In the genomic region with DNA sequence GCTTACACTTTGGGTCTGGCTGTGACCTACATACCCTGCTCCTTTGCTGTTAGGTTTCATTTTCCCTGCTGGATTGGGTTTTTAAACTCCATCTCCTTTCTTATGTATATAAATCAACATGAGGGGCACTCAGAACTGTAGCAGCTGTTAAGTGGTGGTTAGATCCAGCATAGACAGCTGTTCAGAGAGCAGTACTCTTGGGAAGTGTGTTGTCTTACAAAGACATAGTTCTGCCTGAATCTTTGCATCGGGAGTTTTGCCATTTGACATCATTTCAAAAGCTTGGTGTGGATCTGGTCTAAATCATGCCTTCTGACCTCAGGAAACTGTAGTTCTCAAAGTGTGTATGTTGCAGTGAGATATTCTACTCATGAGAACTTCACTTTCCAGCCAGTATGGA, we compare ENCODE assay signal across 30 mouse cellular contexts.
DNase-seq lines count a peak whose midpoint lies in the region; ATAC-seq and TF ChIP-seq lines count a peak whose summit lies in the region.
"Had no signal": no experiment of that assay in that cellular context is flagged by ENCODE, and none has a peak within 500 bp of the region (broad histone marks: within the 10 kb centered on the region; RNA-seq: fewer than 3 reads in every experiment).

No protein-coding gene starts in this region.

- intact Hi-C loops in gastrocnemius, adult 2 months (cut with DNase I) = no loop called here

- H3K4me2 ChIP-seq in intestine, embryonic 14.5 days (ENCODE audit: low read length) = no peak overlapping the region
- H3K4me2 ChIP-seq in intestine, postnatal 0 days (replicated peaks; ENCODE audit: low read depth) = no peak overlapping the region
- no peak overlapping the region for H3K4me2 ChIP-seq in intestine, embryonic 15.5 days (replicated peaks)
- H3K4me2 ChIP-seq: forebrain, embryonic 15.5 days; heart, embryonic 12.5 days; hindbrain, embryonic 13.5 days; liver, embryonic 12.5 days; neural tube, embryonic 15.5 days had no signal

- 43% methylated on average over 1 of the region's 1 CpGs for WGBS in intestine, embryonic 14.5 days
- WGBS in intestine, postnatal 0 days = 56% methylated on average over 1 of the region's 1 CpGs
- 48% methylated on average over 1 of the region's 1 CpGs for WGBS in intestine, embryonic 15.5 days

- 0 out of 2 replicates have a peak, but pooled peaks cover 3% of the 10 kb centered on the region for H3K4me1 ChIP-seq in intestine, embryonic 14.5 days (replicated peaks; ENCODE audit: control insufficient read depth, insufficient read depth, low read length)
- 0 out of 2 replicates have a peak, but pooled peaks cover under 1% of the 10 kb centered on the region for H3K4me1 ChIP-seq in intestine, postnatal 0 days (replicated peaks; ENCODE audit: control insufficient read depth, insufficient read depth, low read length)
- no peaks in the 10 kb centered on the region for H3K4me1 ChIP-seq in intestine, embryonic 15.5 days (replicated peaks)
- H3K4me1 ChIP-seq: liver, embryonic 12.5 days had no signal

- H3K4me3 ChIP-seq in gastrocnemius, adult 2 months = no peak overlapping the region
- no peak overlapping the region for H3K4me3 ChIP-seq in intestine, embryonic 14.5 days (ENCODE audit: low read depth, low read length)
- H3K4me3 ChIP-seq in intestine, postnatal 0 days (ENCODE audit: low read depth, low read length) = no peak overlapping the region
- no peak overlapping the region for H3K4me3 ChIP-seq in intestine, embryonic 15.5 days (replicated peaks)
- H3K4me3 ChIP-seq: forebrain, embryonic 10.5 days; forebrain, embryonic 15.5 days; heart, embryonic 12.5 days; hindbrain, embryonic 13.5 days; liver, embryonic 12.5 days; neural tube, embryonic 15.5 days had no signal

- no peaks in the 10 kb centered on the region for H3K27me3 ChIP-seq in intestine, embryonic 14.5 days (replicated peaks; ENCODE audit: control insufficient read depth, insufficient read depth, low read length)
- no peaks in the 10 kb centered on the region for H3K27me3 ChIP-seq in intestine, postnatal 0 days (replicated peaks; ENCODE audit: control insufficient read depth, insufficient read depth, low read length)
- no peaks in the 10 kb centered on the region for H3K27me3 ChIP-seq in intestine, embryonic 15.5 days (replicated peaks)
- H3K27me3 ChIP-seq: forebrain, embryonic 15.5 days; heart, embryonic 12.5 days; hindbrain, embryonic 13.5 days; liver, embryonic 12.5 days; neural tube, embryonic 15.5 days had no signal

- no peaks in the 10 kb centered on the region for H3K36me3 ChIP-seq in intestine, embryonic 14.5 days (ENCODE audit: control insufficient read depth, insufficient read depth, low read length)
- no peaks in the 10 kb centered on the region; the same call in 1 of the 2 replicates for H3K36me3 ChIP-seq in intestine, postnatal 0 days (ENCODE audit: control insufficient read depth, insufficient read depth)
- H3K36me3 ChIP-seq in intestine, embryonic 15.5 days = no peaks in the 10 kb centered on the region
- H3K36me3 ChIP-seq: forebrain, embryonic 10.5 days; forebrain, embryonic 15.5 days; heart, embryonic 12.5 days; hindbrain, embryonic 13.5 days; liver, embryonic 12.5 days; neural tube, embryonic 15.5 days had no signal

- H3K9me3 ChIP-seq in intestine, embryonic 14.5 days (ENCODE audit: control insufficient read depth, low read length) = no peaks in the 10 kb centered on the region
- H3K9me3 ChIP-seq in intestine, postnatal 0 days (ENCODE audit: control insufficient read depth) = no peaks in the 10 kb centered on the region
- H3K9me3 ChIP-seq in intestine, embryonic 15.5 days = no peaks in the 10 kb centered on the region
- H3K9me3 ChIP-seq: forebrain, embryonic 10.5 days; forebrain, embryonic 15.5 days; heart, embryonic 12.5 days; hindbrain, embryonic 13.5 days; liver, embryonic 12.5 days; neural tube, embryonic 15.5 days had no signal

- TF ChIP-seq CTCF in gastrocnemius, adult 2 months (IDR thresholded peaks at IDR 0.05) = no peak
- TF ChIP-seq CTCF in intestine, postnatal 0 days (IDR thresholded peaks at IDR 0.05; ENCODE audit: low read depth) = no peak

- ATAC-seq in intestine, embryonic 14.5 days (replicated peaks; ENCODE audit: low FRiP score, low TSS enrichment, low read depth) = 0 out of 2 replicates have a peak, but pooled peaks have one; percentile 19
- ATAC-seq in intestine, postnatal 0 days = no peak
- peak; percentile 49; the same call in 1 of the 2 replicates for ATAC-seq in intestine, embryonic 15.5 days
- ATAC-seq: forebrain, embryonic 15.5 days; liver, embryonic 12.5 days; liver, postnatal 0 days had no signal

- peak overlapping the region; percentile 4; the same call in 1 of the 2 replicates for H3K27ac ChIP-seq in gastrocnemius, adult 2 months
- no peak overlapping the region for H3K27ac ChIP-seq in intestine, embryonic 14.5 days (ENCODE audit: low read depth)
- H3K27ac ChIP-seq in intestine, postnatal 0 days (ENCODE audit: low read depth, low read length) = no peak overlapping the region
- H3K27ac ChIP-seq in intestine, embryonic 15.5 days = no peak overlapping the region
- H3K27ac ChIP-seq: forebrain, embryonic 10.5 days; forebrain, embryonic 15.5 days; hindbrain, embryonic 13.5 days; liver, embryonic 12.5 days; macrophage; neural tube, embryonic 15.5 days had no signal

- no peak for DNase-seq in gastrocnemius, adult 2 months
- DNase-seq in gastrocnemius, adult 18-20 months (ENCODE audit: low spot score) = no peak
- DNase-seq in intestine, embryonic 14.5 days (ENCODE audit: low spot score) = no peak
- peak; percentile 46 for DNase-seq in NIH3T3 (ENCODE audit: low read depth)
- no peak for DNase-seq in cerebellum, postnatal 14 days
- no peak for DNase-seq in cerebellum, postnatal 10 days
- DNase-seq: adrenal gland, postnatal 25 days; cerebellum, adult 11-12 months; cerebellum, adult 9-11 months; gastrocnemius, postnatal 14 days; heart, postnatal 4 days; kidney, adult 2 months; kidney, postnatal 36 days; layer of hippocampus, postnatal 36 days; liver, postnatal 0 days; midbrain, embryonic 14.5 days; retina, postnatal 1 day; right cerebral cortex, postnatal 14 days; spleen, adult 18-20 months; thymus, adult 2 months; thymus, postnatal 4 days had no signal

- no peak overlapping the region for H3K9ac ChIP-seq in intestine, embryonic 14.5 days (ENCODE audit: low read length)
- no peak overlapping the region for H3K9ac ChIP-seq in intestine, postnatal 0 days (ENCODE audit: low read depth, low read length)
- no peak overlapping the region for H3K9ac ChIP-seq in intestine, embryonic 15.5 days
- H3K9ac ChIP-seq: forebrain, embryonic 15.5 days; heart, embryonic 12.5 days; hindbrain, embryonic 13.5 days; liver, embryonic 12.5 days; liver, postnatal 0 days; neural tube, embryonic 15.5 days had no signal
